Mouse (Mus musculus) limb, embryonic 15.5 days (tissue): Measurements from ENCODE around the gene Zfp281. TPM values are rescaled to one million over a fixed set of nuclear protein-coding genes. Genes with fewer than 3 reads are reported as not detected.

Experiments
- ATAC-seq: fragments of 200-750 bp; cut with Nextera tagmentation; 2 replicates; pipeline ENCODE4 v1.8.0; 2017; ENCODE audit warnings: low read depth, moderate TSS enrichment; ENCODE audit not compliant: insufficient number of reproducible peaks, low FRiP score, low TSS enrichment
- H3K27ac ChIP-seq: fragments of 300-500 bp; sonication (generic); 2 replicates; pipeline ENCODE4 v1.5.1; 2015; ENCODE audit warnings: moderate library complexity, mild to moderate bottlenecking, inconsistent platforms
- H3K27me3 ChIP-seq: fragments of 300-500 bp; sonication (generic); 2 replicates; pipeline ENCODE4 v1.6.1; 2015; ENCODE audit warnings: inconsistent platforms
- H3K36me3 ChIP-seq: fragments of 300-500 bp; sonication (generic); 2 replicates; pipeline ENCODE4 v1.6.1; 2015; ENCODE audit warnings: inconsistent platforms
- H3K4me1 ChIP-seq: fragments of 300-500 bp; sonication (generic); 2 replicates; pipeline ENCODE4 v1.6.1; 2015; ENCODE audit warnings: inconsistent platforms
- H3K4me2 ChIP-seq: fragments of 300-500 bp; sonication (generic); 2 replicates; pipeline ENCODE4 v1.6.1; 2015; ENCODE audit warnings: mild to moderate bottlenecking, inconsistent platforms
- H3K4me3 ChIP-seq: fragments of 300-500 bp; sonication (generic); 2 replicates; pipeline ENCODE4 v1.5.1; 2015; ENCODE audit warnings: mild to moderate bottlenecking, inconsistent platforms
- H3K9ac ChIP-seq: fragments of 300-500 bp; sonication (generic); 2 replicates; pipeline ENCODE4 v1.6.1; 2015; ENCODE audit warnings: inconsistent platforms
- H3K9me3 ChIP-seq: fragments of 300-500 bp; sonication (generic); 2 replicates; pipeline ENCODE4 v1.6.1; 2016; ENCODE audit warnings: inconsistent platforms
- WGBS: fragments of 180-500 bp; shearing (Covaris S2); methylation state at CpG from one replicate; pipeline ENCODE4 v1.1.7; 2015; 5-methylcytosine and 5-hydroxymethylcytosine counted together
- polyA plus RNA-seq: library from polyadenylated mRNA; unstranded; fragments of >200 nt; fragmentation: Nextera tagmentation; extraction: Ambion mirVana; gene quantifications from 2 replicates; pipeline ENCODE4 v1.2.1, GENCODE M21; 2015

Zfp281 gene
- polyA plus RNA-seq, 1 experiment from 2014 or later: 17.3 TPM

- Histone ChIP-seq H3K4me3 (no peak overlapping the region), H3K9me3 (no peaks in the 10 kb centered on the region), H3K36me3 (no peaks in the 10 kb centered on the region), H3K4me1 (no peaks in the 10 kb centered on the region), H3K9ac (no peak overlapping the region), H3K27ac (no peak overlapping the region), H3K4me2 (no peak overlapping the region), H3K27me3 (no peaks in the 10 kb centered on the region)
- 49% methylated on average over 3 of the region's 3 CpGs for WGBS
- ATAC-seq: no peak
Observed at GRCm38 (mm10) chr1:136600067-136600466, 24.6 kb upstream of the Zfp281 start.

GRCm38 (mm10) chr1:136600647-136601345, 23.9 kb upstream of the Zfp281 start:
- H3K27me3 ChIP-seq: no peaks in the 10 kb centered on the region
- no peaks in the 10 kb centered on the region for H3K4me1 ChIP-seq
- no peaks in the 10 kb centered on the region for H3K9me3 ChIP-seq
- H3K36me3 ChIP-seq: no peaks in the 10 kb centered on the region
- H3K9ac ChIP-seq: no peak overlapping the region
- no peak for ATAC-seq
- H3K4me3 ChIP-seq: no peak overlapping the region
- H3K27ac ChIP-seq: no peak overlapping the region
- H3K4me2 ChIP-seq: no peak overlapping the region
- 45% methylated on average over 9 of the region's 9 CpGs for WGBS

GRCm38 (mm10) chr1:136601346-136601888, 23.3 kb upstream of the Zfp281 start:
- H3K9ac ChIP-seq: no peak overlapping the region
- no peaks in the 10 kb centered on the region for H3K4me1 ChIP-seq
- ATAC-seq: no peak
- no peaks in the 10 kb centered on the region for H3K36me3 ChIP-seq
- no peak overlapping the region for H3K4me2 ChIP-seq
- H3K9me3 ChIP-seq: no peaks in the 10 kb centered on the region
- no peak overlapping the region for H3K27ac ChIP-seq
- no peak overlapping the region for H3K4me3 ChIP-seq
- 78% methylated on average over 10 of the region's 10 CpGs for WGBS
- H3K27me3 ChIP-seq: no peaks in the 10 kb centered on the region

GRCm38 (mm10) chr1:136602303-136602702, 22.4 kb upstream of the Zfp281 start:
- H3K4me1 ChIP-seq: no peaks in the 10 kb centered on the region
- 73% methylated on average over 5 of the region's 5 CpGs for WGBS

GRCm38 (mm10) chr1:136604190-136604589, 20.5 kb upstream of the Zfp281 start:
- Histone ChIP-seq H3K4me3 (no peak overlapping the region), H3K4me2 (no peak overlapping the region), H3K4me1 (no peaks in the 10 kb centered on the region), H3K9me3 (no peaks in the 10 kb centered on the region), H3K9ac (no peak overlapping the region), H3K36me3 (no peaks in the 10 kb centered on the region), H3K27ac (no peak overlapping the region), H3K27me3 (no peaks in the 10 kb centered on the region)
- no peak for ATAC-seq
- 84% methylated on average over 4 of the region's 4 CpGs for WGBS

More at GRCm38 (mm10) chr1:136602303-136602702, 22.4 kb upstream of the Zfp281 start:
- Histone ChIP-seq H3K36me3 (no peaks in the 10 kb centered on the region), H3K4me3 (no peak overlapping the region), H3K27ac (no peak overlapping the region), H3K9ac (no peak overlapping the region), H3K27me3 (no peaks in the 10 kb centered on the region), H3K9me3 (no peaks in the 10 kb centered on the region), H3K4me2 (no peak overlapping the region)
- ATAC-seq: no peak

GRCm38 (mm10) chr1:136605790-136606189, 18.9 kb upstream of the Zfp281 start:
- Histone ChIP-seq H3K27ac (no peak overlapping the region), H3K4me1 (no peaks in the 10 kb centered on the region), H3K9ac (no peak overlapping the region), H3K9me3 (no peaks in the 10 kb centered on the region), H3K27me3 (no peaks in the 10 kb centered on the region), H3K36me3 (no peaks in the 10 kb centered on the region), H3K4me2 (no peak overlapping the region), H3K4me3 (no peak overlapping the region)
- 52% methylated on average over 9 of the region's 9 CpGs for WGBS
- no peak for ATAC-seq

- no peaks in the 10 kb centered on the region for H3K27me3 ChIP-seq
- no peaks in the 10 kb centered on the region for H3K36me3 ChIP-seq
- whole genome bisulfite sequencing: 74% methylated on average over 4 of the region's 4 CpGs
Observed at GRCm38 (mm10) chr1:136606278-136606677, 18.4 kb upstream of the Zfp281 start.

GRCm38 (mm10) chr1:136608339-136609261, 16.1 kb upstream of the Zfp281 start:
- WGBS: 80% methylated on average over 11 of the region's 11 CpGs

More at GRCm38 (mm10) chr1:136606278-136606677, 18.4 kb upstream of the Zfp281 start:
- Histone ChIP-seq H3K27ac (no peak overlapping the region), H3K4me1 (no peaks in the 10 kb centered on the region), H3K4me3 (no peak overlapping the region), H3K4me2 (no peak overlapping the region), H3K9me3 (no peaks in the 10 kb centered on the region), H3K9ac (no peak overlapping the region)
- ATAC-seq: no peak

GRCm38 (mm10) chr1:136611803-136612202, 12.9 kb upstream of the Zfp281 start:
- Histone ChIP-seq H3K27ac (no peak overlapping the region), H3K27me3 (no peaks in the 10 kb centered on the region), H3K36me3 (no peaks in the 10 kb centered on the region), H3K4me3 (no peak overlapping the region), H3K9me3 (no peaks in the 10 kb centered on the region), H3K4me2 (no peak overlapping the region), H3K4me1 (no peaks in the 10 kb centered on the region), H3K9ac (no peak overlapping the region)
- 79% methylated on average over 9 of the region's 9 CpGs for WGBS
- ATAC-seq: no peak

More at GRCm38 (mm10) chr1:136608339-136609261, 16.1 kb upstream of the Zfp281 start:
- Histone ChIP-seq H3K4me2 (no peak overlapping the region), H3K27me3 (no peaks in the 10 kb centered on the region), H3K9ac (no peak overlapping the region), H3K4me3 (no peak overlapping the region), H3K9me3 (no peaks in the 10 kb centered on the region), H3K36me3 (no peaks in the 10 kb centered on the region), H3K4me1 (no peaks in the 10 kb centered on the region), H3K27ac (no peak overlapping the region)
- ATAC-seq: no peak

- no peaks in the 10 kb centered on the region for H3K9me3 ChIP-seq
- no peaks in the 10 kb centered on the region for H3K27me3 ChIP-seq
- H3K4me3 ChIP-seq: no peak overlapping the region
- no peak overlapping the region for H3K27ac ChIP-seq
- ATAC-seq: no peak
- H3K4me2 ChIP-seq: no peak overlapping the region
- no peaks in the 10 kb centered on the region for H3K4me1 ChIP-seq
- H3K9ac ChIP-seq: no peak overlapping the region
- 61% methylated on average over 6 of the region's 6 CpGs for WGBS
- H3K36me3 ChIP-seq: no peaks in the 10 kb centered on the region
Observed at GRCm38 (mm10) chr1:136613300-136613751, 11.4 kb upstream of the Zfp281 start.

- Histone ChIP-seq H3K4me2 (no peak overlapping the region), H3K27ac (no peak overlapping the region), H3K4me3 (no peak overlapping the region), H3K36me3 (no peaks in the 10 kb centered on the region), H3K9ac (no peak overlapping the region), H3K27me3 (no peaks in the 10 kb centered on the region), H3K4me1 (no peaks in the 10 kb centered on the region), H3K9me3 (no peaks in the 10 kb centered on the region)
- ATAC-seq: no peak
- 84% methylated on average over 11 of the region's 11 CpGs for WGBS
Observed at GRCm38 (mm10) chr1:136614748-136615440, 9.8 kb upstream of the Zfp281 start.
